Mouse (Mus musculus) T-helper 1 cell (primary cell): ENCODE data around the gene Gtf2h5.

Source experiments
- in situ Hi-C: fragments of 300-600 bp; cut with MboI, MseI; formaldehyde crosslinking; loops from one replicate; pipeline ENCODE4 v1.15.1; 2025; ENCODE audit warnings: high pct_unique_total_duplicates

The Gtf2h5 gene

DNA sequence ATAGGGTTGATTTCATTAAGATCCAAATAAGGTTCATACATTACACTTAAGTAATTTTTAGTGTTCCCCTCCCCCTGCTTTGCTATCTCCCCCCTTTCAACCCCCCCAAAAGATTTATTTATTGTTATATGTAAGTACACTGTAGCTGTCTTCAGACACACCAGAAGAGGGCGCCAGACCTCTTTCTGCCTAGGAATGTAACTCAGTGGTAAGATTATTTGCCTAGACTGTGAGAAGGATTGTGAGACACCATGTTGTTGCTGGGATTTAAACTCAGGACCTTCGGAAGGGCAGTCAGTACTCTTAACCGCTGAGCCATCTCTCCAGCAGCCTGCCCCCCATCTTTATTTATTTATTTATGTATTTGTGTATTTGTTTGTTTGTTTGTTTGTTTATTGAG is 31.4 kb downstream of the Gtf2h5 start:
- in situ Hi-C loops: no loop called here

DNA sequence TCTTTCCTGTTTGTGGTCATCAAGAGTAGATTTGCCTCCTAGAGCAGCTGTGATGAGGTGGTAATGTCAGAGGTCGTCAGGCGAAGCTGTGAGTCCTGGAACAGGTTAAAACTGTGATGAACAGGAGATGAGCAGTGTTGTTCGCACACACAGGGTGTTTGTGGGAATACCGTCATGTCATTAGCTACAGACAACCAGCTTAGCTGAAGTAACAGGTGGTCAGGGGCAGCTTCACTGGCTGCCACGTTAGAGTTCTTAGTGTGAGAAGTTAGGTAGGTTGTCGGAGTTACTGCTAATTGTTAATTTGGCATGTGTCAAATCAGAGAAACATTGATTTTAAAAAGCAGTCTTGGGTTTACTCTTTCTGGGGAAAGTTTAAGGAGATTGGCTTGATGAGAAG is 34.1 kb downstream of the Gtf2h5 start:
- in situ Hi-C loops: no loop called here

DNA sequence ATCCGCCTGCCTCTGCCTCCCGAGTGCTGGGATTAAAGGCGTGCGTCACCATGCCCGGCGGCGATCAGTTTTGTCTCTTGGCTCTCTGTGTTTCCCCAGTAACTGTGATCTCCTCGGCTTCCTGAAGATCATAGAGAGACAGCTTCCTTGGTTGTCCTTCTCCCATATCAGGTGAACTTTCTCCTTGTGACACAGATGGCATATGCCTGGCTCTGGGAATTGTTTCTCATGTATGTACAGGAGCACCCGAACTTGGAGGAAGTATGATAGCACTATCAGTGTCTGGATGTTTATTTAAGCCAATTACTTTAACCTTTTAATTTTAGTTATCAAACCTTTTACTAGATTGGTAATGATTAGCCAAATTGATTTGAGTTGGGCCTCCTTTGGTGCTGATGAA is 35.5 kb downstream of the Gtf2h5 start:
- in situ Hi-C loops: no loop called here

DNA sequence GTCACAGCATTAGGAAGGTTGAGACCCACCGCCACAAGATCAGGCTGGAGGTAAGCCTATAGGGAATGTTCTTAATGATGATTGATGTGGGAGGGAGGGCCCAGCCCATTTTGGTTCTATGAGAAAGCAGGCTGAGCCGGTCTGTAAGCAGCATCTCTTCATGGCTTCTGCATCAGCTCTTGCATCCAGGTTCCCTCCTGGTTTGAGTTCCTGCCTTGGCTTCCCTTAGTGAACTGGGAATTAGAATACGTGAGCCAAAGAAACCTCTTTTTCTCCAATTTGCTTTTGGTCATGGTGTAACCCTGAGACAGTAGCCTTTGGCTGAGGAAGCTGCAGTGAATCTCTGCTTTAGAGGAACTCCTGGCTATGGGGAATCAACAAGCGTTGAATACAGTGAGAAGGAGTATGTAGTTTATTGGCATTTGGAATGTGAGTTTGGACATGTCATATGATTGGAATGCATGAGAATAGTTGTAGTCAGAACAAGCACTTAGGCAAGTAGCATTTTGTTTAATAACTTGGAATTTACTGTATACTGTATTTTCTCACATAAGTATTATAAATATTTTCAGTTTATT is 37.7 kb downstream of the Gtf2h5 start:
- in situ Hi-C loops: no loop called here

DNA sequence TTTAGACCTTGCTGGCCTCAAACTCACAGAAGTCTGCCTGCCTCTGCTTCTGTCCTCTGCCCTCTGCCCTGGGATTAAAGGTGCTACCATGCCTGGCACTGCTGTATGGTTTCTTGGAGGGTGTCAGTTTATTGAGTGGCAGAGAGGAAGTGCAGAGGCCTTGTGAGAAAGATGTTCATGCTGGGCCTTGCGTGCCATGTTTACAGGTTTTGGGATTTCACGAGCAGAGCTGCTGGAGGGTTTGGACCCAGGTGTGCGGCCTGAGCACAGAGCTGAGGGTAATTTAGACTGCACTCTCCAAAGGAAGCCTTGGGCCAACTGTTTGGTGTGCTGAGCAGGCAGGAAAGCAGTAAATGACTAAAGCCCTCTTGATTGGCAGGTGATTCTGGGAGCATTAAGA is 38.3 kb downstream of the Gtf2h5 start:
- in situ Hi-C loops: no loop called here

DNA sequence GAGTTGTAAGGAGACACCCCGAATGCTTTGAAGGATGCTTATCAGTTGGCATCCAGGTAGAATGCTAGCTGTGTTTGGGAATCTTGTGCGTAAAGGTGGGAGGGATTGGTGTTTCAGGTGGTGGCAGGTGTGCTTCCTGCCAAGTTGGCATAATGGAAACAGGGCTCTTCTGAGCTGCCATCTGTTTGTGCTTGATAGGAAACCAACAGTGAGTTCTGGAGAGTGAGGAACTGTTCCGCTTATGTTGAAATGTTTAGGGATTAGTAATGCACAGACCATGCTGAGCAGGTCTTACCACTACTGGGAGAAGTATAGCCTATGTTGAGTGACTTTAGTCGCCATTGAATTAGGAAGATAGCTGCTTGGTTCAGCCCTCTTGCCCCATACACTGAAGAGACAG is 39.3 kb downstream of the Gtf2h5 start:
- in situ Hi-C loops: no loop called here

DNA sequence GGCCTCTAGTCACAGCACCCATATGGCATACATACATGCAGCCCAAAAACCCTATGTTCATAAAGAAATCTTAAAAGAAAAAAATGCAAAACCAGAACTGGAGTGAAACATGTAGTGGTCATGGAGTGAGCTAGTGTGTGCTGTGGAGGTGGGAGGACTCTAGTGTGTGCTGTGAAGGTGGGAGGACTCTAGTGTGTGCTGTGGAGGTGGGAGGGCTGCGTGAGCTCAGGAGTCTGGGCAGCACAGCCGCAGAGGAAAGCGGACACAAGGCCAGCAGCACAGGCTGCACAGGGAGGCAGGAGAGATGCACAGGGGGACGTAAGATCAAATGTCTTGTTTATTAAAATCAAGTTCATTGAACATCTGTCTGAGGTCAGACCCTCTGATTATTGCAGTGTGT is 44.2 kb downstream of the Gtf2h5 start:
- in situ Hi-C loops: no loop called here

DNA sequence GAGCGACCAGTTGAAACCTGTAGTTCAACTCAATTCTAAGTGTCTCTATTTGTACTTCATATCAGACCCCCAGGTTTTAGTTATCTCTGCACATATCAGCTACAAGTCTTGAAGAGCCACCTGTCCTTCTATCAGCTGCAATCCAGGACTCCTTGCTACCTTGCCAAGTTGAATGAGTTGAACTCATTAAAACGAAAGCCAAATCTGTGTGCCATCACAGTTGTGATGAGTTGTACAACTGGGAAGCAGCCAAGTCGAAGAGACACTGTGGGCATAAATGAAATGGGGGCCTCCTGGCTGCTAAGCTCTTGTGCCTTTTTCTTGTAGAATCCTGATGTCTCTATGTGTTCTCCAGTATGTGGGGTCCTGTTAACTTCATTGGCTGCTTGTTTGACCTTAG is 45.9 kb downstream of the Gtf2h5 start:
- in situ Hi-C loops: no loop called here

DNA sequence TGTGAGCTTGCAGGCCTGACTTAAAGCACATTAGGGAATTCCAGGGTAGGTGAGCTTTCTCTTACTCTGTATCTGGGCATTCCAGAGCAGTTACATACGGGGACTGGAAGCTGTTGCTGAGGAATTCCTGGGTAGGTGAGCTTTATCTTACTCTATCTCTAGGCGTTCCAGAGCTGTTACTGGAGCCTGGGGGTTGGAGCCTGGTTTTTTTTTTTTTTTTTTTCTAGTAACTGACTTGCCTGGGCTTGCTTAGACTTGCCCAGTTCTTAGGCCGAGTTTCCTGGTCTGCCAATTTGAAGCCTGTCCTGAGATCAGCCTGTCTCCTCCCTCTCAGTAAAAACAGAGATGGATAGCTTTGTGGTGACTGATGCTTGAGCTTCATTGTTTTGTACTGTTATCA is 48.5 kb downstream of the Gtf2h5 start:
- in situ Hi-C loops: no loop called here

DNA sequence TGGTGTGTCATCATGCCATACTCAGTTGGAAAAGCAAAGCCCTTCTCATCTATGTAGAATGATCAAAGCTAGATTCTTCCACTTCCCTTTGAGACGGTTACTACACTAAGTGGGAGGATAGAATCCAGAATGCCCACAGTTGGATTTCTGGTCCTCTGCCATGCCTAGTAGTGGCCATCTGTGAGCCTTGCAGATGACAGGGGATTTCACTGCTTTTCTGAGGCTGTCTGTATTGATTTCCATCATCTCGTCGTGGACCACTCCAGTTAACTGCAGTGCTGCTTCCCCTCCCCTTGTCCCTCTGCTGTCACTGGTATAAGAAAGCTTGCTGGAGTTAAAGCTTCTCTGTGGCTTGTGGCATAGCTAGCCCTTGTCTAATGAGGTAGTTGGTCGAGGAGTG is 49.8 kb downstream of the Gtf2h5 start:
- in situ Hi-C loops: no loop called here

DNA sequence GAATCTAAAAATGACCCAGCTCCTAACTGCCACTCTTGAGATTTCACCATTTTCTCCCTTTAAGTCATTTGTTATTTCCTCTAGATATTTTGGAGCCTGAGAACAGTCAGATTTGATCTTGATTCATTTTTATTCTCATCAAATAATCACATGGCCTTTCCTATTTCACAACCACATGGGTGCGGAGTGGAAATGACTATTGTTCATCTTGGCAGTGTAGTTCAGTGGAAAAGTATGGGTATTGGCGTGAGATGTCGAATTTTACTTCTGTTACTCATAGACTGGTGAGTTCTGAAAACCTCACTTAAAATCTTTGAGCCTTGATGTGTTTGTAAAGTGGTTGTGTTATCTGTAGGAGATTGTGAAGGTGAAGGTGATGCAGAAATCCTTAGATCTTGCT is 51.5 kb downstream of the Gtf2h5 start:
- in situ Hi-C loops: no loop called here
